Comparison of ENCODE assay signal across 25 mouse cellular contexts in the genomic region with DNA sequence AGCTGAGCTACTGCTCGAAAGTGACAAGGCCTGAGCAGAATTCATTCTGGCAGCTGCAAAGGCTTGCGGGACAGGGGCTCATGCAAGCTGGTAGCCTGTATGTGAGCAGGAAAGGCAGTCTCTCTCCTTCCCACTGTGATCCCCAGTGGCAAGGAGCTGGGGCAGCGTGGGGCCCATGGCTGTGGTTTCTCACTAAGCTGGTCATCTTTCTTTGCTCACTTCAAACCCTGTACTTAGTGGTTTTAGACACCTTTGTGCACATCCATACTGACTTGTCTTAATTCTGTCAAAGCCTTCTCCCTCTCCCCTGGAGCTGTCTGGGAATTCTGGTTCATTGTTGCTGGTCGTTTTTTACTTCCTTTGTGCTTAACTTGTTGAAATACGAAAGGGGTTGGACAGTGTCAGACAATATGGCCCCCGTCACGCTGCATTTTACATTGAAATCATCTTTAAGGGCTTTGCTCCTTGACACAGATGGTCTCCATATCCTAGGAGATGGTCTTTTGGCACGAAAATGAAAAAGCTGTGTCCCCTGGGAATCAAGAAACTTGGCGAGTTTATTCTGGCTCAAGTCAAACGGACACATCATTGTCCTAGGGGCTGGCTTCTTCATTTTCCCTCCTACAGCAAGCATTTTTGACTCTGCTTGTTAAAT. TPM values are rescaled to one million over a fixed set of nuclear protein-coding genes. Genes with fewer than 3 reads are reported as not detected.
DNase-seq lines count a peak whose midpoint lies in the region; ATAC-seq lines count a peak whose summit lies in the region.
"Had no signal": no experiment of that assay in that cellular context is flagged by ENCODE, and none has a peak within 500 bp of the region (broad histone marks: within the 10 kb centered on the region; RNA-seq: fewer than 3 reads in every experiment).

No protein-coding gene starts in this region.

- no peak overlapping the region for H3K9ac ChIP-seq in midbrain, embryonic 15.5 days
- H3K9ac ChIP-seq in hindbrain, embryonic 14.5 days: no peak overlapping the region
- no peak overlapping the region for H3K9ac ChIP-seq in midbrain, embryonic 14.5 days (replicated peaks; ENCODE audit: low read length)
- H3K9ac ChIP-seq: embryonic facial prominence, embryonic 12.5 days; forebrain, embryonic 13.5 days; heart, embryonic 13.5 days; intestine, embryonic 15.5 days; limb, embryonic 13.5 days; liver, embryonic 13.5 days; lung, embryonic 15.5 days had no signal

- DNase-seq in midbrain, embryonic 10.5 days (ENCODE audit: low spot score): peak; percentile 23
- peak; percentile 26 for DNase-seq in embryo, embryonic 10.5 days (ENCODE audit: low spot score)
- DNase-seq in hindbrain, embryonic 14.5 days (ENCODE audit: low spot score): peak; percentile 26
- peak; percentile 47 for DNase-seq in midbrain, embryonic 14.5 days
- DNase-seq in right cerebral cortex, postnatal 36 days (ENCODE audit: low spot score in 2 of 2): no peak
- no peak for DNase-seq in limb, embryonic 10.5 days (ENCODE audit: low spot score)
- DNase-seq: adrenal gland, adult 8-10 months; cerebellum, postnatal 25 days; gastrocnemius, postnatal 14 days; heart, adult 18-20 months; kidney, adult 9 months; kidney, postnatal 36 days; layer of hippocampus, adult 9-11 months; liver, embryonic 13.5 days; right cerebral cortex, adult 18-20 months had no signal

- 62% methylated on average over 10 of the region's 10 CpGs for WGBS in midbrain, embryonic 10.5 days
- 37% methylated on average over 10 of the region's 10 CpGs for WGBS in midbrain, embryonic 15.5 days
- WGBS in hindbrain, embryonic 14.5 days: 36% methylated on average over 10 of the region's 10 CpGs
- 28% methylated on average over 10 of the region's 10 CpGs for WGBS in midbrain, embryonic 14.5 days
- WGBS in limb, embryonic 10.5 days: 84% methylated on average over 10 of the region's 10 CpGs

- H3K4me3 ChIP-seq in midbrain, embryonic 10.5 days: no peak overlapping the region
- H3K4me3 ChIP-seq in midbrain, embryonic 15.5 days: no peak overlapping the region
- no peak overlapping the region for H3K4me3 ChIP-seq in hindbrain, embryonic 14.5 days (replicated peaks; ENCODE audit: low read length)
- H3K4me3 ChIP-seq in midbrain, embryonic 14.5 days (replicated peaks; ENCODE audit: low read depth, low read length): no peak overlapping the region
- H3K4me3 ChIP-seq in limb, embryonic 10.5 days: no peak overlapping the region
- H3K4me3 ChIP-seq: embryonic facial prominence, embryonic 12.5 days; erythroblast, embryonic 14.5 days; forebrain, embryonic 13.5 days; heart, embryonic 13.5 days; intestine, embryonic 15.5 days; limb, embryonic 13.5 days; liver, embryonic 13.5 days; lung, embryonic 15.5 days; myocyte had no signal

- no peak for ATAC-seq in midbrain, embryonic 15.5 days (replicated peaks)
- no peak for ATAC-seq in hindbrain, embryonic 14.5 days (ENCODE audit: low FRiP score)
- no peak for ATAC-seq in midbrain, embryonic 14.5 days (ENCODE audit: low FRiP score, low TSS enrichment)
- ATAC-seq: forebrain, embryonic 13.5 days; intestine, embryonic 15.5 days had no signal

- no peak overlapping the region for H3K4me2 ChIP-seq in midbrain, embryonic 15.5 days
- no peak overlapping the region for H3K4me2 ChIP-seq in hindbrain, embryonic 14.5 days (replicated peaks)
- H3K4me2 ChIP-seq in midbrain, embryonic 14.5 days (ENCODE audit: low read length): no peak overlapping the region
- H3K4me2 ChIP-seq: embryonic facial prominence, embryonic 12.5 days; forebrain, embryonic 13.5 days; heart, embryonic 13.5 days; intestine, embryonic 15.5 days; limb, embryonic 13.5 days; liver, embryonic 13.5 days; lung, embryonic 15.5 days had no signal

- 0 out of 2 replicates have a peak, but pooled peaks cover 3% of the 10 kb centered on the region for H3K4me1 ChIP-seq in midbrain, embryonic 10.5 days
- no peaks in the 10 kb centered on the region for H3K4me1 ChIP-seq in midbrain, embryonic 15.5 days
- H3K4me1 ChIP-seq in hindbrain, embryonic 14.5 days (replicated peaks; ENCODE audit: control insufficient read depth, insufficient read depth, low read length): no peaks in the 10 kb centered on the region
- H3K4me1 ChIP-seq in midbrain, embryonic 14.5 days (ENCODE audit: control insufficient read depth, insufficient read depth, low read length): no peaks in the 10 kb centered on the region
- no peaks in the 10 kb centered on the region for H3K4me1 ChIP-seq in limb, embryonic 10.5 days
- H3K4me1 ChIP-seq: embryonic facial prominence, embryonic 12.5 days; forebrain, embryonic 13.5 days; heart, embryonic 13.5 days; intestine, embryonic 15.5 days; limb, embryonic 13.5 days; liver, embryonic 13.5 days; lung, embryonic 15.5 days had no signal

- no peaks in the 10 kb centered on the region for H3K9me3 ChIP-seq in midbrain, embryonic 10.5 days (replicated peaks)
- no peaks in the 10 kb centered on the region for H3K9me3 ChIP-seq in midbrain, embryonic 15.5 days
- H3K9me3 ChIP-seq in hindbrain, embryonic 14.5 days (ENCODE audit: control insufficient read depth, low read length): no peaks in the 10 kb centered on the region
- H3K9me3 ChIP-seq in midbrain, embryonic 14.5 days (ENCODE audit: control insufficient read depth, low read length): no peaks in the 10 kb centered on the region
- no peaks in the 10 kb centered on the region for H3K9me3 ChIP-seq in limb, embryonic 10.5 days (replicated peaks)
- H3K9me3 ChIP-seq: embryonic facial prominence, embryonic 12.5 days; forebrain, embryonic 13.5 days; heart, embryonic 13.5 days; intestine, embryonic 15.5 days; limb, embryonic 13.5 days; liver, embryonic 13.5 days; lung, embryonic 15.5 days had no signal

- H3K27me3 ChIP-seq in midbrain, embryonic 10.5 days (ENCODE audit: low read depth, poor library complexity, severe bottlenecking): no peaks in the 10 kb centered on the region
- no peaks in the 10 kb centered on the region for H3K27me3 ChIP-seq in midbrain, embryonic 15.5 days (replicated peaks)
- H3K27me3 ChIP-seq in hindbrain, embryonic 14.5 days (ENCODE audit: control insufficient read depth, insufficient read depth, low read length): no peaks in the 10 kb centered on the region
- H3K27me3 ChIP-seq in midbrain, embryonic 14.5 days (ENCODE audit: control insufficient read depth, insufficient read depth, low read length): no peaks in the 10 kb centered on the region
- H3K27me3 ChIP-seq in limb, embryonic 10.5 days (ENCODE audit: low read depth, poor library complexity, severe bottlenecking): no peaks in the 10 kb centered on the region
- H3K27me3 ChIP-seq: embryonic facial prominence, embryonic 12.5 days; forebrain, embryonic 13.5 days; heart, embryonic 13.5 days; intestine, embryonic 15.5 days; limb, embryonic 13.5 days; liver, embryonic 13.5 days; lung, embryonic 15.5 days had no signal

- no peaks in the 10 kb centered on the region for H3K36me3 ChIP-seq in midbrain, embryonic 10.5 days
- no peaks in the 10 kb centered on the region for H3K36me3 ChIP-seq in midbrain, embryonic 15.5 days (replicated peaks)
- H3K36me3 ChIP-seq in hindbrain, embryonic 14.5 days (replicated peaks; ENCODE audit: control insufficient read depth, insufficient read depth): no peaks in the 10 kb centered on the region
- H3K36me3 ChIP-seq in midbrain, embryonic 14.5 days (ENCODE audit: control insufficient read depth, insufficient read depth, low read length): no peaks in the 10 kb centered on the region
- H3K36me3 ChIP-seq in limb, embryonic 10.5 days: no peaks in the 10 kb centered on the region
- H3K36me3 ChIP-seq: embryonic facial prominence, embryonic 12.5 days; heart, embryonic 13.5 days; intestine, embryonic 15.5 days; limb, embryonic 13.5 days; liver, embryonic 13.5 days; lung, embryonic 15.5 days had no signal

- no peak overlapping the region for H3K27ac ChIP-seq in midbrain, embryonic 10.5 days (replicated peaks)
- no peak overlapping the region for H3K27ac ChIP-seq in midbrain, embryonic 15.5 days
- no peak overlapping the region for H3K27ac ChIP-seq in hindbrain, embryonic 14.5 days
- no peak overlapping the region for H3K27ac ChIP-seq in midbrain, embryonic 14.5 days (replicated peaks; ENCODE audit: low read depth, low read length)
- no peak overlapping the region for H3K27ac ChIP-seq in limb, embryonic 10.5 days
- H3K27ac ChIP-seq: embryonic facial prominence, embryonic 12.5 days; forebrain, embryonic 13.5 days; heart, embryonic 13.5 days; intestine, embryonic 15.5 days; limb, embryonic 13.5 days; liver, embryonic 13.5 days; lung, embryonic 15.5 days had no signal

RNA-seq across cellular contexts. Expression of gene Zic3, which starts 34.9 kb away (rescaled TPM):
- 16.9 and 20.2 TPM in 2 replicates for polyA plus RNA-seq in midbrain, embryonic 10.5 days (2016; fragmentation: Nextera tagmentation; extraction: Ambion mirVana)
- polyA plus RNA-seq in midbrain, embryonic 15.5 days (2015; fragmentation: Nextera tagmentation; extraction: Ambion mirVana): 18.0 and 18.3 TPM in 2 replicates
- polyA plus RNA-seq in hindbrain, embryonic 14.5 days (2014; fragmentation: Nextera tagmentation; extraction: Ambion mirVana): 17.1 and 18.9 TPM in 2 replicates
- 19.9 and 26.9 TPM in 2 replicates for polyA plus RNA-seq in midbrain, embryonic 14.5 days (2014; fragmentation: Nextera tagmentation; extraction: Ambion mirVana)
- 6.7 and 11.4 TPM in 2 replicates for polyA plus RNA-seq in limb, embryonic 10.5 days (2016; fragmentation: Nextera tagmentation; extraction: Ambion mirVana)
- polyA plus RNA-seq: erythroblast, embryonic 14.5 days; intestine, embryonic 15.5 days; liver, embryonic 13.5 days; lung, embryonic 15.5 days; myocyte; small intestine, adult 2 months had no signal

Comparison
In these comparisons a context has a peak if more than half of its experiments do, and no peak if none do; other contexts are left out.
1. DNase-seq: peak in midbrain, embryonic 10.5 days (single experiment), embryo, embryonic 10.5 days (single experiment), hindbrain, embryonic 14.5 days (single experiment) and midbrain, embryonic 14.5 days (single experiment); none in right cerebral cortex, postnatal 36 days (0 of 2) and limb, embryonic 10.5 days (single experiment).